Mouse (Mus musculus) myocyte (in vitro differentiated cells): Measurements from ENCODE around the gene Fen1.

ENCODE experiments used
- CEBPB ChIP-seq: IDR thresholded peaks from 2 replicates; pipeline ENCODE4 v1.6.1; 2011; ENCODE audit warnings: mild to moderate bottlenecking, moderate library complexity; ENCODE audit not compliant: poor library complexity, insufficient read depth, severe bottlenecking
- E2F4 ChIP-seq: IDR thresholded peaks from one replicate; pipeline ENCODE4 v1.6.1; 2011; ENCODE audit warnings: mild to moderate bottlenecking, control low read depth, moderate library complexity; ENCODE audit not compliant: insufficient read depth
- MYOD1 ChIP-seq, 3 experiments: IDR thresholded peaks; one replicate each; pipeline ENCODE4 v1.6.1; 2011; ENCODE audit warnings: control low read depth in 2 of 3, low read depth in 2 of 3, mild to moderate bottlenecking in 2 of 3, moderate library complexity in 1 of 3; ENCODE audit not compliant: insufficient read length in 2 of 3, control insufficient read depth in 1 of 3
- MYOG ChIP-seq, 3 experiments: IDR thresholded peaks; one replicate each; pipeline ENCODE4 v1.6.1; 2011; ENCODE audit warnings: control low read depth in 2 of 3, low read depth in 2 of 3, mild to moderate bottlenecking in 2 of 3; ENCODE audit not compliant: insufficient read length in 2 of 3, control insufficient read depth in 1 of 3, insufficient read depth in 1 of 3
- POLR2A ChIP-seq: IDR thresholded peaks from one replicate; pipeline ENCODE4 v1.6.1; 2011; ENCODE audit warnings: low read depth, mild to moderate bottlenecking, control low read depth, moderate library complexity; ENCODE audit not compliant: insufficient read length
- POLR2AphosphoS2 ChIP-seq: IDR thresholded peaks from one replicate; pipeline ENCODE4 v1.6.1; 2011; ENCODE audit warnings: low read depth, control low read depth; ENCODE audit not compliant: insufficient read length
- REST ChIP-seq: IDR thresholded peaks from one replicate; pipeline ENCODE4 v1.6.1; 2011; ENCODE audit warnings: mild to moderate bottlenecking, control low read depth, moderate library complexity; ENCODE audit not compliant: insufficient read depth, insufficient read length
- SRF ChIP-seq: IDR thresholded peaks from one replicate; pipeline ENCODE4 v1.6.1; 2011; ENCODE audit warnings: low read depth; ENCODE audit not compliant: control insufficient read depth, insufficient read length
- TCF12 ChIP-seq: IDR thresholded peaks from one replicate; pipeline ENCODE4 v1.6.1; 2011; ENCODE audit warnings: mild to moderate bottlenecking, control low read depth; ENCODE audit not compliant: poor library complexity, insufficient read depth, severe bottlenecking
- USF1 ChIP-seq: IDR thresholded peaks from one replicate; pipeline ENCODE4 v1.6.1; 2011; ENCODE audit warnings: low read depth, mild to moderate bottlenecking, control low read depth, moderate library complexity

GRCm38 (mm10) chr19:10219593-10219992 lies 15.6 kb upstream of the Fen1 start:
- TF ChIP-seq POLR2A (no peak), POLR2AphosphoS2 (no peak), SRF (no peak), E2F4 (no peak), MYOG (IDR thresholded peaks at IDR 0.05; ENCODE audit: control insufficient read depth in 1 of 3, insufficient read depth in 1 of 3, insufficient read length in 2 of 3, low read depth in 2 of 3) (no peak), CEBPB (no peak), TCF12 (no peak), REST (no peak), MYOD1 (IDR thresholded peaks at IDR 0.05; ENCODE audit: control insufficient read depth in 1 of 3, insufficient read length in 2 of 3, low read depth in 2 of 3) (no peak), USF1 (no peak)
